Mouse (Mus musculus): ENCODE results near the gene Immp2l. TPM values are rescaled to one million over a fixed set of nuclear protein-coding genes. Genes with fewer than 3 reads are reported as not detected.

Gene Immp2l
- polyA plus RNA-seq, 1 experiment from 2014 or later: 9.2 TPM

DNA sequence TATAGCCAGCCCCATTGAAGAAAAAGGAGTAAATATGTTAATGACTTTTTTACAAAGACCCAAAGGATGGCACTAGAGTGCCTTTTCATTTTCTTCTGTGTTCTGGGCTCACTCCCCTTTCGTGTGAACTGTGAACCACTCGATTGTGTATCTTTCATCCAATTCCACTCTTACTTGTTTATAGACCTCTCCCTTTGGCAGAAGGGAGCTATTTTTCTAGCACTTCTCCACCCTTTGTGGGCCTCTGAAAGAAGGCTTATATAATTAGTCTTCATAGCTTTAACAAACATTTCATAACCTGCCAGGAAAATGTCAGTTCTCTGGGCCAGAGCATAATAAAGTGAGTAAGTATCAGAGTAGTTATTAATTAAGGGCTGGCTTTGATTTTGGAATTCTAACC is 327.4 kb downstream of the Immp2l start:
- H3K4me3 ChIP-seq (ENCODE audit: low read depth, low read length): no peak overlapping the region
- H3K9me3 ChIP-seq (ENCODE audit: control insufficient read depth, low read length): no peaks in the 10 kb centered on the region
- no peaks in the 10 kb centered on the region for H3K4me1 ChIP-seq (ENCODE audit: control insufficient read depth, insufficient read depth, low read length)
- no peaks in the 10 kb centered on the region for H3K36me3 ChIP-seq (ENCODE audit: control insufficient read depth, insufficient read depth, low read length)
- WGBS: 65% methylated on average over 2 of the region's 2 CpGs
- no peaks in the 10 kb centered on the region for H3K27me3 ChIP-seq (ENCODE audit: control insufficient read depth, insufficient read depth, low read length)
- H3K27ac ChIP-seq (ENCODE audit: low read depth, low read length): no peak overlapping the region
- DNase-seq (ENCODE audit: low spot score): no peak
- no peak for ATAC-seq (ENCODE audit: insufficient read depth, low FRiP score, low TSS enrichment)
- no peak overlapping the region for H3K4me2 ChIP-seq (ENCODE audit: low read depth)
- no peak overlapping the region for H3K9ac ChIP-seq (ENCODE audit: low read length)

DNA sequence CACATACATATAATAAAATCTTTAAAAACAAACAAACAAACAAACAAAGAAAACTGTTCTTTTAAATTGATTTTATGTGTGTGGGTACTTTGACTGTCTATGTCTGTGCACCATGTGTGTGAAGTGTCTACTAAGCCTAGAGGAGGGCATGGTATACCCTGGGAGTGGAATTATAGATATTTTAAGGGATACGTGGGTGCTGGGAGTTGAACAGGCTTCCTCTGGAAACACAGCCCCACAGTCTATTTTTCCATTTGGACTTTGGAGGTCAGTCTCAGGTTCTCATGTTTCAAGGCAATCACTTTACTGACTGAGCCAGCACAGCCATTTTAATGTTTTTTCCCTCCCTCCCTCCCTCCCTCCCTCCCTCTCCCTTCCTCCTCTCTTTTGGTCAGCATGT is 331.0 kb downstream of the Immp2l start:
- WGBS: 52% methylated on average over 1 of the region's 1 CpGs
- DNase-seq (ENCODE audit: low spot score): no peak

GRCm38 (mm10) chr12:41356040-41356439 is 332.1 kb downstream of the Immp2l start:
- Histone ChIP-seq H3K9me3 (ENCODE audit: control insufficient read depth, low read length) (no peaks in the 10 kb centered on the region), H3K4me1 (ENCODE audit: control insufficient read depth, insufficient read depth, low read length) (no peaks in the 10 kb centered on the region), H3K27ac (ENCODE audit: low read depth, low read length) (no peak overlapping the region), H3K4me2 (ENCODE audit: low read depth) (no peak overlapping the region), H3K9ac (ENCODE audit: low read length) (no peak overlapping the region), H3K36me3 (ENCODE audit: control insufficient read depth, insufficient read depth, low read length) (no peaks in the 10 kb centered on the region), H3K4me3 (ENCODE audit: low read depth, low read length) (no peak overlapping the region), H3K27me3 (ENCODE audit: control insufficient read depth, insufficient read depth, low read length) (no peaks in the 10 kb centered on the region)
- 67% methylated on average over 3 of the region's 3 CpGs for WGBS
- ATAC-seq (ENCODE audit: insufficient read depth, low FRiP score, low TSS enrichment) (no peak), DNase-seq (ENCODE audit: low spot score) (no peak)

More for the DNA sequence above, 331.0 kb downstream of the Immp2l start:
- no peak for ATAC-seq (ENCODE audit: insufficient read depth, low FRiP score, low TSS enrichment)
- H3K27ac ChIP-seq (ENCODE audit: low read depth, low read length): no peak overlapping the region
- no peaks in the 10 kb centered on the region for H3K4me1 ChIP-seq (ENCODE audit: control insufficient read depth, insufficient read depth, low read length)
- H3K9me3 ChIP-seq (ENCODE audit: control insufficient read depth, low read length): no peaks in the 10 kb centered on the region
- no peak overlapping the region for H3K4me3 ChIP-seq (ENCODE audit: low read depth, low read length)
- H3K9ac ChIP-seq (ENCODE audit: low read length): no peak overlapping the region
- no peak overlapping the region for H3K4me2 ChIP-seq (ENCODE audit: low read depth)
- H3K27me3 ChIP-seq (ENCODE audit: control insufficient read depth, insufficient read depth, low read length): no peaks in the 10 kb centered on the region
- no peaks in the 10 kb centered on the region for H3K36me3 ChIP-seq (ENCODE audit: control insufficient read depth, insufficient read depth, low read length)

DNA sequence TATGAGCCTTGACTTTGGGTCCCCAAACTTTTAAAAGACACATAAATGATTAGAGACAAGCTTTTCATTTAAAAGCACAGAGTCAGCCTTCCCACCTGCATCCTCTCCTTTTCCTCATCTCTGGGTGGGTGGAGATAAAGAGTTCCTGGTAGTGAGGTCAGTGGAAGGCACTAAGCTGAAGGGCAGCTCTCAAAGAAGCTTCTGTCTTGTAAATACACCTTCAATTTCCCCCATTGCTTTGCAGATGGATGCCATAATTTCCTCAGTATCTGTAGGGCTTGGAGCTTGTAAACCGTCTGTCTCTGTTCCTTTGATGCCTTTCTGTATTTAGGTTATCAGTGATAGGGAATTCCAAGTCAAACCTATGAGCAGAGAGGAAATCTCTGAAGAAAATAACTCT is 362.8 kb downstream of the Immp2l start:
- Histone ChIP-seq H3K27me3 (ENCODE audit: control insufficient read depth, insufficient read depth, low read length) (no peaks in the 10 kb centered on the region), H3K4me3 (ENCODE audit: low read depth, low read length) (no peak overlapping the region), H3K36me3 (ENCODE audit: control insufficient read depth, insufficient read depth, low read length) (no peaks in the 10 kb centered on the region), H3K27ac (ENCODE audit: low read depth, low read length) (no peak overlapping the region), H3K9ac (ENCODE audit: low read length) (no peak overlapping the region), H3K4me1 (ENCODE audit: control insufficient read depth, insufficient read depth, low read length) (no peaks in the 10 kb centered on the region), H3K4me2 (ENCODE audit: low read depth) (no peak overlapping the region), H3K9me3 (ENCODE audit: control insufficient read depth, low read length) (no peaks in the 10 kb centered on the region)
- WGBS: 59% methylated on average over 1 of the region's 1 CpGs
- no peak for ATAC-seq (ENCODE audit: insufficient read depth, low FRiP score, low TSS enrichment)
- no peak for DNase-seq (ENCODE audit: low spot score)

- no peak overlapping the region for H3K4me2 ChIP-seq (ENCODE audit: low read depth)
- no peaks in the 10 kb centered on the region for H3K27me3 ChIP-seq (ENCODE audit: control insufficient read depth, insufficient read depth, low read length)
- ATAC-seq (ENCODE audit: insufficient read depth, low FRiP score, low TSS enrichment) (no peak), DNase-seq (ENCODE audit: low spot score) (no peak)
- no peak overlapping the region for H3K9ac ChIP-seq (ENCODE audit: low read length)
- H3K4me3 ChIP-seq (ENCODE audit: low read depth, low read length): no peak overlapping the region
- H3K4me1 ChIP-seq (ENCODE audit: control insufficient read depth, insufficient read depth, low read length): no peaks in the 10 kb centered on the region
- no peak overlapping the region for H3K27ac ChIP-seq (ENCODE audit: low read depth, low read length)
- no peaks in the 10 kb centered on the region for H3K9me3 ChIP-seq (ENCODE audit: control insufficient read depth, low read length)
- no peaks in the 10 kb centered on the region for H3K36me3 ChIP-seq (ENCODE audit: control insufficient read depth, insufficient read depth, low read length)
Observed at GRCm38 (mm10) chr12:41394231-41394630, 370.3 kb downstream of the Immp2l start.

GRCm38 (mm10) chr12:41401136-41401535 is 377.2 kb downstream of the Immp2l start:
- ATAC-seq (ENCODE audit: insufficient read depth, low FRiP score, low TSS enrichment): no peak
- whole genome bisulfite sequencing: 96% methylated on average over 1 of the region's 1 CpGs

DNA sequence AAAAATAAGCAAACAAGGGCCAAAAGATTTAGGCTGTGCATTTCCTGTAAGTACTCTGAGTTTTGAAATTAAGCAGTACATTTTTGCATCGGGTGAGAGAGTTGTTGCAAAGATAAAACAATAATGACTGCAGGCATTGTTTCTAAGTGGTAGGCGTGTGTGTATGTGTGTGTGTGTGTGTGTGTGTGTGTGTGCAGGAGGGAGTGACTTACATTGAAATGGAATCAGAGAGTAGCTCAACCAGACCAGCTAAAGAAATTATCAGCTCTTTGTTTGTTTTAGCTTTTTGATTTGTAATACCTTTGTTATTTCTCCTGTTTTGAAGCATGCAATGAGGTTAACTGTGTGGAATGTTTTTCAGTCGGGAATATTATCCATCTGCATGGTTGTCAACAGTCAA is 378.0 kb downstream of the Immp2l start:
- Histone ChIP-seq H3K27me3 (ENCODE audit: control insufficient read depth, insufficient read depth, low read length) (no peaks in the 10 kb centered on the region), H3K4me2 (ENCODE audit: low read depth) (no peak overlapping the region), H3K27ac (ENCODE audit: low read depth, low read length) (no peak overlapping the region), H3K9me3 (ENCODE audit: control insufficient read depth, low read length) (no peaks in the 10 kb centered on the region), H3K9ac (ENCODE audit: low read length) (no peak overlapping the region), H3K4me1 (ENCODE audit: control insufficient read depth, insufficient read depth, low read length) (no peaks in the 10 kb centered on the region), H3K4me3 (ENCODE audit: low read depth, low read length) (no peak overlapping the region), H3K36me3 (ENCODE audit: control insufficient read depth, insufficient read depth, low read length) (no peaks in the 10 kb centered on the region)
- ATAC-seq (ENCODE audit: insufficient read depth, low FRiP score, low TSS enrichment) (no peak), DNase-seq (ENCODE audit: low spot score) (no peak)
- 77% methylated on average over 3 of the region's 3 CpGs for WGBS

More at GRCm38 (mm10) chr12:41401136-41401535, 377.2 kb downstream of the Immp2l start:
- Histone ChIP-seq H3K9me3 (ENCODE audit: control insufficient read depth, low read length) (no peaks in the 10 kb centered on the region), H3K27me3 (ENCODE audit: control insufficient read depth, insufficient read depth, low read length) (no peaks in the 10 kb centered on the region), H3K36me3 (ENCODE audit: control insufficient read depth, insufficient read depth, low read length) (no peaks in the 10 kb centered on the region), H3K27ac (ENCODE audit: low read depth, low read length) (no peak overlapping the region), H3K4me3 (ENCODE audit: low read depth, low read length) (no peak overlapping the region), H3K4me1 (ENCODE audit: control insufficient read depth, insufficient read depth, low read length) (no peaks in the 10 kb centered on the region), H3K4me2 (ENCODE audit: low read depth) (no peak overlapping the region), H3K9ac (ENCODE audit: low read length) (no peak overlapping the region)
- no peak for DNase-seq (ENCODE audit: low spot score)

GRCm38 (mm10) chr12:41409431-41409830 is 385.5 kb downstream of the Immp2l start:
- 70% methylated on average over 3 of the region's 3 CpGs for WGBS
- DNase-seq (ENCODE audit: low spot score) (no peak), ATAC-seq (ENCODE audit: insufficient read depth, low FRiP score, low TSS enrichment) (no peak)
- no peak overlapping the region for H3K9ac ChIP-seq (ENCODE audit: low read length)
- no peaks in the 10 kb centered on the region for H3K27me3 ChIP-seq (ENCODE audit: control insufficient read depth, insufficient read depth, low read length)
- no peaks in the 10 kb centered on the region for H3K4me1 ChIP-seq (ENCODE audit: control insufficient read depth, insufficient read depth, low read length)
- H3K4me2 ChIP-seq (ENCODE audit: low read depth): no peak overlapping the region
- H3K4me3 ChIP-seq (ENCODE audit: low read depth, low read length): no peak overlapping the region
- no peaks in the 10 kb centered on the region for H3K36me3 ChIP-seq (ENCODE audit: control insufficient read depth, insufficient read depth, low read length)
- no peak overlapping the region for H3K27ac ChIP-seq (ENCODE audit: low read depth, low read length)
- no peaks in the 10 kb centered on the region for H3K9me3 ChIP-seq (ENCODE audit: control insufficient read depth, low read length)

DNA sequence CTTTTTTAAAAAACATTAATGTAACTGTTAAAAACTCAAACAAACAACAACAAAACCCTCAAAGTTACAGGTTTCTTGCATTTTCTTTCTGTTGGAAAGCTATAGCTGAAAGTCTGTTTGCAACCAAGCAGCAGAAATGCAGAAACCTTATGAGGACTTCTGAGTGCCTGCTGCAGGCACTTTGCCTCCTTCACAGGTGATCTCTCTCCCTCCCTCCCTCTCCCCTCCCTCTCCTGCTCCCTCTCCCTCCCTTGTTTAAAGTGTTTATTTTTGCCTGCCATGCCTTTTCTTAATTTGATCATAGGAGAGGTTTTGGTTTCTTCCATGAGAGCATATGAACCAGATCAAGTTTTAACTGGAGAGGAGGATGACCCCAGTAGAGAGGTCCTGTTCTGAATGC is 392.7 kb downstream of the Immp2l start:
- H3K4me3 ChIP-seq (ENCODE audit: low read depth, low read length): no peak overlapping the region
- no peak overlapping the region for H3K4me2 ChIP-seq (ENCODE audit: low read depth)
- DNase-seq (ENCODE audit: low spot score): no peak
- no peaks in the 10 kb centered on the region for H3K36me3 ChIP-seq (ENCODE audit: control insufficient read depth, insufficient read depth, low read length)
- no peak overlapping the region for H3K27ac ChIP-seq (ENCODE audit: low read depth, low read length)
- no peaks in the 10 kb centered on the region for H3K4me1 ChIP-seq (ENCODE audit: control insufficient read depth, insufficient read depth, low read length)
- no peak overlapping the region for H3K9ac ChIP-seq (ENCODE audit: low read length)
- no peaks in the 10 kb centered on the region for H3K27me3 ChIP-seq (ENCODE audit: control insufficient read depth, insufficient read depth, low read length)
- H3K9me3 ChIP-seq (ENCODE audit: control insufficient read depth, low read length): no peaks in the 10 kb centered on the region
- ATAC-seq (ENCODE audit: insufficient read depth, low FRiP score, low TSS enrichment): no peak
